Mouse (Mus musculus): ENCODE measurements around the gene Men1. TPM values are rescaled to one million over a fixed set of nuclear protein-coding genes. Genes with fewer than 3 reads are reported as not detected.

Gene Men1
- total RNA-seq, 2 experiments from 2014 or later = 64.7 to 72.5 TPM

GRCm38 (mm10) chr19:6389803-6390202 lies 55.0 kb downstream of the Men1 start:
- DNase-seq (ENCODE audit: extremely low spot score in 1 of 2, low spot score in 2 of 2) = no peak
- no peak overlapping the region for H3K4me3 ChIP-seq
- TF ChIP-seq CTCF (IDR thresholded peaks at IDR 0.05) = no peak
- no peak overlapping the region for H3K27ac ChIP-seq
- intact Hi-C loops (cut with DNase I) = no loop called here

- DNase-seq (ENCODE audit: extremely low spot score in 1 of 2, low spot score in 2 of 2) = no peak
- intact Hi-C loops (cut with DNase I) = no loop called here
- Histone ChIP-seq H3K27ac (no peak overlapping the region), H3K4me3 (no peak overlapping the region)
- TF ChIP-seq CTCF (IDR thresholded peaks at IDR 0.05) = no peak
Measured at GRCm38 (mm10) chr19:6390251-6390650, 55.5 kb downstream of the Men1 start.

Small RNA genes within 50 kb of the gene (microRNA-seq; reads per million reads assigned to microRNA genes)
- 2.2 to 4.4 reads per million in 2 experiments for gene Mir6989

Other genes starting within 250 kb of the Men1 start
- gene Cdca5, start 250.0 kb upstream of the Men1 start, total RNA-seq (2021) = not detected
- gene AC131692.1, start 240.6 kb upstream of the Men1 start, total RNA-seq (2021) = not detected
- not detected for gene Naaladl1, start 229.2 kb upstream of the Men1 start, total RNA-seq (2021)
- 10 to 100 TPM; 19.3 to 22.4 TPM for gene Sac3d1, start 216.3 kb upstream of the Men1 start, total RNA-seq (2021)
- 10 to 100 TPM; 41.9 to 43.1 TPM for gene Snx15, start 206.7 kb upstream of the Men1 start, total RNA-seq (2021)
- gene Batf2, start 194.0 kb upstream of the Men1 start, total RNA-seq (2021) = under 1 TPM; 0.26 to 0.84 TPM
- gene Arl2, start 193.4 kb upstream of the Men1 start, total RNA-seq (2021) = 10 to 100 TPM; 74.2 to 82.3 TPM
- not detected for gene Majin, start 150.6 kb upstream of the Men1 start, total RNA-seq (2021)
- not detected for gene Gpha2, start 108.6 kb upstream of the Men1 start, total RNA-seq (2021)
- 100 to 1,000 TPM; 149 to 158 TPM for gene Ppp2r5b, start 99.1 kb upstream of the Men1 start, total RNA-seq (2021)
- 10 to 100 TPM; 37.4 to 40.1 TPM for gene Atg2a, start 93.3 kb upstream of the Men1 start, total RNA-seq (2021)
- 10 to 100 TPM; 36.4 to 43.5 TPM for gene Ehd1, start 58.3 kb upstream of the Men1 start, total RNA-seq (2021)
- 1 to 10 TPM; 3.4 to 4.1 TPM for gene Cdc42bpg, start 28.5 kb upstream of the Men1 start, total RNA-seq (2021)
- 100 to 1,000 TPM in 1 of 2 experiments, 10 to 100 TPM in 1; 94.9 to 108 TPM for gene Map4k2, start 6.2 kb downstream of the Men1 start, total RNA-seq (2021)
- gene Sf1, start 28.7 kb downstream of the Men1 start, total RNA-seq (2021) = 100 to 1,000 TPM; 208 to 212 TPM
- gene Pygm, start 49.4 kb downstream of the Men1 start, total RNA-seq (2021) = 10 to 100 TPM; 28.4 to 32.7 TPM
- gene Rasgrp2, start 64.4 kb downstream of the Men1 start, total RNA-seq (2021) = 10 to 100 TPM; 61.1 to 72.2 TPM
- 100 to 1,000 TPM; 618 to 620 TPM for gene Nrxn2, start 83.8 kb downstream of the Men1 start, total RNA-seq (2021)
- gene Slc22a12, start 208.1 kb downstream of the Men1 start, total RNA-seq (2021) = under 1 TPM in 1 of 2 experiments, not detected in 1; 0.68 TPM

Measured in left cerebral cortex, adult 2 months (tissue).